Mouse (Mus musculus): ENCODE results near the gene Trim66. TPM values are rescaled to one million over a fixed set of nuclear protein-coding genes. Genes with fewer than 3 reads are reported as not detected.

Gene Trim66
- total RNA-seq, 1 experiment from 2014 or later = 0.70 TPM

DNA sequence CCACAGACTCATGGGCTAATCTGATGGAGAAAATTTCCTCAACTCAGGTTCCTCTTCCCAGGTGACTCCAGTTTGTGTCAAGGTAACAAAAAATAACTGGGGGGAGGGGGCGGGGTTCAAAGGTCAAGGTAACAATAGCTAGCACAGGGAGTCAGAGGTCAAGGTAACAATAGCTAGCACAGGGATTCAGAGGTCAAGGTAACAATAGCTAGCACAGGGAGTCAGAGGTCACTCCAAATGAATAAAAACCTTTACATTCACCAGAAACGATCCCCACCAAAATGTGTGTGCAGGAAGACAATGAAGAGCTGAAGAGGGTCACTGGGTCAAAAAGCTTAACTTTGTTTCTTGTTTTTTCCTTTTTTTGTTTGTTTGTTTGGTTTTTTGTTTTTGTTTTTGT, 59.9 kb downstream of the Trim66 start:
- no peak for DNase-seq

DNA sequence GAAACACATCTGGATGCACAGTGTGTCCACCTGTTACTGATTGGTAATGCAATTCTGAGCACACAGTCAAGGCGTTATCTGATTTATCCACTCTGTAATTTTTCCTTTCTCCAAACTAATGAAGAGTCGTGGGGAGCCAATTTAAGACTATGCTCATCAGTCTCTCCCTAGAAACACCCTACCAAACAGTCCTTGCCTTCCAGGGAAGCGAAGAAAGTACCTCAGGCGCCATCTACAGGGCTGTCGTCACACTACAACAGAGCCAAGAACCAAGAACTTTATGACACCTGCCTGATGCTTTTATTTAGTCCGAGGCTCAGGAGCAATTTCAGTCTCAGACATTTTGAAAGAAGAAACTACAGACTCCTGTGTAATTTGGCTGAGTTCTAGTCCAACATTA, 62.9 kb downstream of the Trim66 start:
- DNase-seq = peak; percentile 31

DNA sequence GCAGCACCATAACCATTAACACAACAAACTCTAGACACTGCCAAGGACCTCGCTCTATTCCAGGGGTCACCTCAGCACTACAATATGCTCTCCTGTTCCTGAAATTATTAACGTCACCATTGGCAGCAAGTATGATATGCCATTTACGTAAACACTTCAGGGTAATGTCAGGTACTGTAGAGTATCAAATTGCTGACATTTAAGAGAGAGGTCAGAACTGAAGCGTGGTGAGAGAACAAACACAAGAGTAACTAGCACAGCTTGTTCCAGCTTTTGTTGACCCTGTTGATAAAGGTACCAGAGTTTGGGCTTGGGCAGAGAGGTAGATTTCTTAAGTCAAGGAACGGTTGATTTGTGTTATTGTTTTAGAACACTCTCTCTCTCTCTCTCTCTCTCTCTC, 65.2 kb downstream of the Trim66 start:
- DNase-seq = no peak

DNA sequence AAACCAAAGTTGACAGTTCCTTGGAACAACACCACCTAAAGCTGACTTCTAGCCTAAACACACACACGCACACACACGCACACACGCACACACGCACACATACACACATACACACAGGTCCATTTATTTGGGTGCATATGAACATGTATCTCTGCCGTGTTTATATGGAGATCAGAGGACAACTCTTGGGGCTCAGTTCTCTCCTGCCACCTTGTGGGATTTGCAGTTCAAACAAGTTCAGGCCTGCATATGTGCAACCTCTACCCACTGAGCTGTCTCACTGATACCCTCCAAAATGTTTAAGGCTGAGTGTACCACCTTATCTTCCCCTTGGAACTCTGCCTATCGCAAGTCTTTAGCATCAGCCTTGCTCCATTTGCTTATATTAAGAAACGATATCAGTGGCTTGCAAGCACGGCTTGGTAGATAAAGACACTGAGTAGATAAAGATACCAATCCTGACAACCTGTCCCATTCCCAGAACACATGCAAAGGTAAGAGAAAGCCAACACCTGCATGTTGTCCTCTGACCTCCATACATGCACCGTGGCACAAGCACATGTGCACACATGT, 67.2 kb downstream of the Trim66 start:
- DNase-seq = no peak

DNA sequence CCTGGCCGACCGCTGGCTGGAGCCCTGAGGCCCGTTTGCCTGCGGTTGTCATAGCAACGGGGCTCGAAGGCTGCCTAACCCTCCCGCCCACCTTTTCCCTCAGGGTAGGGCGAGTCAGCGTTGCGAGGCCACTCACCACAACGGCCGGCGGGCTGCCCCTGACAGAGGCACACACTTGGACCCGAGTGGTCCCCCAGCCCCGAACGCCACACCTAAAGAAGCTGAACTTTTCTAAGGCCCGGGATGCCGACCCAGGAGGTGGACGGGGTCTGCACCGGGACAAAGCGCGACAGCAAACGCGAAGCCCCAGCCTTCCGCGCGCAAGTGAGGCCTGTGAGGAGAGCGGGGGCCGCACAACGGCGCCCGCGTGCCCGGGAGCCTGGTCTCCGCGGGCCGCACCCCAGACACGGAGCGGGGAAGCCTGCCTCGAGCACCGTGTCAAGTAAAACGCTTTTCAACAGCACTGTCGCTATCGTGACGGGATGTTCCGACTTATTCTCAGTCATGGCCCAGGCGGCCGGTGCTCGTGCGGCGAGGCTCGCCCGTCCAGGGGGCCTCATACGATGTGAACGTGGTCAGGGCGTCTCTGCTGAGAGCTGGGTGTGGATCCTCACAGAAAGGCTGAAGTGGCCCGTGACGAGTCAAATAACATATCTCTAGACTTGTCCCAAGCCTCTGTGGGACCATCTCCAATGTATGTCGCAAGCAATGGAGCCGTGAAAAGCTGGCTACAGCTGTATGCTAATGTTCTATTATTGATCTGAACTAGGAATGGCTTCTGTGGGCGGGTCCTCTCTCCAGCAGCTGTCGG, 68.9 kb downstream of the Trim66 start, which contains the start of gene Stk33:
Stk33 (minus strand) TSS at position 301 of the 811 bp plus-strand sequence.
- DNase-seq = peak; percentile 59

DNA sequence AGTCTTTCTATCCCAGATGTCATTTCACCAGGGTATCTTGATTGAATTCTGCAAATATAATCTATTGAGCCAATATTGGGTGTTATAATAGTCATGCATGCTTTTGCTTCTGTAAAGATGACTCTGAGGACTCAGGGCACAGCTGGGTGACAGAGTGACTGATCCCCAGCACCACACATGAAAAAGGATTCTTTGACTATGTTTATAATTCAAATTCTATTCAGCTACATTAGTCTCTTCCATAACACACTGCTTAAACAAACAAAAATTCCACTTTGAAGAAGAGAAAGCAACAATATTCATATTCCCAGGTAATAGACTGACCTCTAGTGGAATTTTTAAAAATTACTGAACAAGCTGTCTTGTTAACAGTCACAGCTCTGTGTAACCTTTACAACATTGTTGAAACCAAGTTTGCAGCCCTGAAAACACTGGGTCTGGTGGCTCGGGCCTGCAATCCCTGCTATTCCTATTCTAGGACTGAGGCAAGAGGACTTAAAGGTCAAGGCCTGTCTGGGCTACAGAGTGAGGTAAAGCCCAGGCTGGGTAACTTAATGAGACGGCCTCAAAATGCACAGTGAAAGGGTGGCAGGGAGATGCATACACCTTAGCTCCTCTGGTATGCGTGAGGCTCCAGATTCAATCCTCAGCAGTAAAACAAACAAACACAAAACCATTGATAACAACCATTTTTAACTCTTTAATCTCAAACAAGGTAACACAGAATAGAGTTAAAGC, 83.3 kb downstream of the Trim66 start:
- no peak for DNase-seq

DNA sequence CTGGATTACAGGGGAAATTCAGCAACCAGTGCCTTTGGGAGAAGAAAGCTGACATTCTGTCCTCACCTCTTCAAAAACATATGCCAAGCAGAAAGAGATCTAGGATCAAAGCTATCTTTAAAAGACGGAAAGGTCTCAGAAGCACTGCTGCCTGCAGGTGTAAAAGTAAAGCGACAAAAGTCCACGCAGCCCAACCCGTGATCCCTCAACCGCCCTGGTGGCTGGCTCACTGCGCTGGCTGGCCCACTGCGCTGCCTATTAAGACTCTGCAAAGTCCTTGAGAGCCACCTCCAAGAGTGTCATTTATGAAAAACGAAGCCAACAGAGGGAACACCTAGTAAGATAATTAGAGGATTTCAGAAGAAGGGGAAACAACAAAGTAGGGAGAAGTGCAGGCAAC, 85.1 kb downstream of the Trim66 start:
- DNase-seq = no peak

DNA sequence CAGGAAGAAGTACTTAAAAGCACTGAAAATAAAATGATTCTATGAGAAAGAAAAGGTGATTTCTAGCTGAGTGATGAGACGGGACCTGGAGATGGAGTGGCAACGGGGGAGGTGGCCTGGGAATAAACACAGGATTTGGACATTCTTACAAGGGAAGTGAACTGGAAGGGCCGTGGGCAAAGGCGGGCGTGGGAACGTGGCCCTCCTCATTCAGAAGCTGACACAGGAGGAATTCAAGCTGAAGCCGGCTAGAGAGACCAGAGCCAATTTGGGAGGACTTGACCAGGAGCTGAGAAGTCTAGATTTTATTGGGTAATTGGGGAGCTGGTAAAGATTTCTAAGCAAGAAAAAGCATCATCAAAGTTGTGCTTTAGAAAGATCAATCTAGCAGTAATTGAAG, 102.4 kb downstream of the Trim66 start:
- no peak for DNase-seq

DNA sequence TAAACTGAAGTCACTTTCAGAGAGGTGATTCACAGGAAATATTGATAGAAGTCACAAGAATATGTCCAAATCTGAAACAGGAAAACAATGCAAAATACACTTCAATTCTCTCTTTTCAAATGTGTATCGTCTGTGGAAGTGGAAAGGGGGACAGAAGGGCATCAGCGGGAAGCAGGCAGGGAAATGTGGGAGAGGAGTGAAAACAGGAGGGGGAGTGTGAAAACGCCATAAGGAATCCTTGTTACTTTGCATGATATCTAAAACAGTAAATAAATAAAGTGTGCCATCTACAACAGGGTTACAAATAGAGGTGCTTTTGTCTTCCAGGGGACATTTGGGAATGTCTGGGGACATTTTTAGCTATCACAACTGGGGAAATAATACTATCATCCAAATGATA, 108.6 kb downstream of the Trim66 start:
- no peak for DNase-seq

Small RNA genes lying within 50 kb of the gene (microRNA-seq; reads per million reads assigned to microRNA genes)
- gene Gm47284 = 0.76 to 1.7 reads per million in 2 experiments

Other genes starting within 250 kb of the Trim66 start
- gene Stk33, start 69.1 kb downstream of the Trim66 start, total RNA-seq (2021) = 0.15 and 0.41 TPM in 2 replicates
- gene Rpl27a, start 11.0 kb upstream of the Trim66 start, total RNA-seq (2021) = 244 and 276 TPM in 2 replicates
- gene St5, start 195.5 kb upstream of the Trim66 start, total RNA-seq (2021) = 44.0 and 49.4 TPM in 2 replicates
- 32.2 and 33.6 TPM in 2 replicates for gene Akip1, start 195.6 kb upstream of the Trim66 start, total RNA-seq (2021)
- not detected in 2 replicates for gene BC051019, start 215.7 kb upstream of the Trim66 start, total RNA-seq (2021)
- gene Ascl3, start 223.6 kb upstream of the Trim66 start, total RNA-seq (2021) = not detected in 2 replicates
- 36.6 and 42.0 TPM in 2 replicates for gene Tmem9b, start 244.7 kb upstream of the Trim66 start, total RNA-seq (2021)